In genomic region chr4:155267639-155268175, GRCm38 (mm10) we compare ENCODE assay signal across 8 mouse cellular contexts. TPM values are rescaled to one million over a fixed set of nuclear protein-coding genes. Genes with fewer than 3 reads are reported as not detected.
DNase-seq lines count a peak whose midpoint lies in the region; ATAC-seq and TF ChIP-seq lines count a peak whose summit lies in the region.

No protein-coding gene starts in this region.

- ATAC-seq in embryonic facial prominence, embryonic 12.5 days (ENCODE audit: insufficient number of reproducible peaks, insufficient read depth, low FRiP score, low TSS enrichment), result no peak; the same call in 1 of the 2 replicates
- ATAC-seq in megakaryocyte-erythroid progenitor cell, adult 5-6 weeks (replicated peaks; ENCODE audit: low FRiP score, low TSS enrichment, poor library complexity, severe bottlenecking), result no peak

- no peak for TF ChIP-seq CTCF in kidney, adult 2 months (conservative IDR thresholded peaks at IDR 0.05; ENCODE audit: insufficient read depth, insufficient read length, low read depth, low read length)

- no peak overlapping the region for H3K9ac ChIP-seq in embryonic facial prominence, embryonic 12.5 days

- TF ChIP-seq POLR2A in kidney, adult 2 months (IDR thresholded peaks at IDR 0.05; ENCODE audit: low read depth, low read length), result no peak

- H3K4me2 ChIP-seq in embryonic facial prominence, embryonic 12.5 days (replicated peaks), result no peak overlapping the region

- peaks cover 34% of the 10 kb centered on the region for H3K4me1 ChIP-seq in heart, embryonic 10.5 days
- peaks cover 34% of the 10 kb centered on the region; the same call in 1 of the 2 replicates for H3K4me1 ChIP-seq in embryonic facial prominence, embryonic 12.5 days
- H3K4me1 ChIP-seq in kidney, adult 2 months (ENCODE audit: control insufficient read depth, insufficient read depth, low read length), result peaks cover 5% of the 10 kb centered on the region

- H3K36me3 ChIP-seq in heart, embryonic 10.5 days, result no peaks in the 10 kb centered on the region
- H3K36me3 ChIP-seq in embryonic facial prominence, embryonic 12.5 days, result no peaks in the 10 kb centered on the region
- H3K36me3 ChIP-seq in kidney, adult 2 months (ENCODE audit: control insufficient read depth, insufficient read depth, low read length), result no peaks in the 10 kb centered on the region

- peak; percentile 96 for DNase-seq in heart, adult 11 months
- no peak for DNase-seq in heart, embryonic 10.5 days (ENCODE audit: low spot score)
- peak; percentile 40 for DNase-seq in kidney, adult 2 months
- DNase-seq in lung, postnatal 10 days, result peak; percentile 66
- DNase-seq in layer of hippocampus, adult 18-20 months (ENCODE audit: low spot score in 2 of 2), result no peak
- no peak for DNase-seq in adrenal gland, postnatal 10 days

- no peak overlapping the region for H3K27ac ChIP-seq in heart, embryonic 10.5 days
- 0 out of 2 replicates have a peak overlapping the region, but pooled peaks have one; percentile 31 for H3K27ac ChIP-seq in embryonic facial prominence, embryonic 12.5 days
- no peak overlapping the region for H3K27ac ChIP-seq in kidney, adult 2 months (ENCODE audit: insufficient read depth, low read depth, low read length)

- WGBS in heart, embryonic 10.5 days, result 49% methylated on average over 12 of the region's 12 CpGs
- WGBS in embryonic facial prominence, embryonic 12.5 days, result 55% methylated on average over 12 of the region's 12 CpGs
- WGBS in kidney, adult 2 months, result 35% methylated on average over 12 of the region's 12 CpGs

- no peak overlapping the region for H3K4me3 ChIP-seq in heart, embryonic 10.5 days
- H3K4me3 ChIP-seq in embryonic facial prominence, embryonic 12.5 days, result no peak overlapping the region
- H3K4me3 ChIP-seq in kidney, adult 2 months (ENCODE audit: insufficient read depth, low read depth, low read length), result no peak overlapping the region

- no peaks in the 10 kb centered on the region for H3K9me3 ChIP-seq in heart, embryonic 10.5 days
- H3K9me3 ChIP-seq in embryonic facial prominence, embryonic 12.5 days, result no peaks in the 10 kb centered on the region

- no peaks in the 10 kb centered on the region for H3K27me3 ChIP-seq in heart, embryonic 10.5 days (ENCODE audit: insufficient read depth, poor library complexity, severe bottlenecking)
- no peaks in the 10 kb centered on the region for H3K27me3 ChIP-seq in embryonic facial prominence, embryonic 12.5 days
- no peaks in the 10 kb centered on the region for H3K27me3 ChIP-seq in kidney, adult 2 months (replicated peaks; ENCODE audit: control insufficient read depth, insufficient read depth, low read length)

RNA-seq across cellular contexts. Expression of gene Faap20, which starts 18.1 kb away (rescaled TPM):
- 77.0 and 87.4 TPM in 2 replicates for polyA plus RNA-seq in heart, embryonic 10.5 days (2016; fragmentation: Nextera tagmentation; extraction: Ambion mirVana)
- 85.1 and 87.4 TPM in 2 replicates for polyA plus RNA-seq in embryonic facial prominence, embryonic 12.5 days (2016; fragmentation: Nextera tagmentation; extraction: Ambion mirVana)
- polyA plus RNA-seq in kidney, adult 2 months (2012; rRNA removed), result 68.9 and 75.5 TPM in 2 replicates
- 25.6 and 41.4 TPM in 2 replicates for total RNA-seq in megakaryocyte-erythroid progenitor cell, adult 5-6 weeks (2014; fragmentation: Nextera tagmentation)
- total RNA-seq in megakaryocyte-erythroid progenitor cell, adult 5-6 weeks (2017), result 16.8 and 17.0 TPM in 2 replicates
- 10 to 100 TPM; 27.5 to 31.8 TPM for total RNA-seq in layer of hippocampus, adult 18-20 months (2021)
- total RNA-seq in adrenal gland, postnatal 10 days (2021), result 10 to 100 TPM; 41.1 to 47.3 TPM

RNA-seq across cellular contexts. Expression of gene Ski, which starts 45.3 kb away (rescaled TPM):
- polyA plus RNA-seq in heart, embryonic 10.5 days (2016; fragmentation: Nextera tagmentation; extraction: Ambion mirVana), result 7.5 and 11.3 TPM in 2 replicates
- polyA plus RNA-seq in embryonic facial prominence, embryonic 12.5 days (2016; fragmentation: Nextera tagmentation; extraction: Ambion mirVana), result 16.8 and 17.7 TPM in 2 replicates
- 40.4 and 43.9 TPM in 2 replicates for polyA plus RNA-seq in kidney, adult 2 months (2012; rRNA removed)
- total RNA-seq in megakaryocyte-erythroid progenitor cell, adult 5-6 weeks (2014; fragmentation: Nextera tagmentation), result 16.3 and 16.4 TPM in 2 replicates
- total RNA-seq in megakaryocyte-erythroid progenitor cell, adult 5-6 weeks (2017), result 6.7 and 7.7 TPM in 2 replicates
- 100 to 1,000 TPM; 136 to 138 TPM for total RNA-seq in layer of hippocampus, adult 18-20 months (2021)
- 10 to 100 TPM; 65.3 to 80.4 TPM for total RNA-seq in adrenal gland, postnatal 10 days (2021)

Comparison
In these comparisons a context has a peak if more than half of its experiments do, and no peak if none do; other contexts are left out.
1. DNase-seq: peak in heart, adult 11 months (single experiment), kidney, adult 2 months (single experiment) and lung, postnatal 10 days (single experiment); none in heart, embryonic 10.5 days (single experiment), layer of hippocampus, adult 18-20 months (0 of 2) and adrenal gland, postnatal 10 days (single experiment).